Mouse (Mus musculus): ENCODE data around the gene Tnrc6a.

Tnrc6a gene

DNA sequence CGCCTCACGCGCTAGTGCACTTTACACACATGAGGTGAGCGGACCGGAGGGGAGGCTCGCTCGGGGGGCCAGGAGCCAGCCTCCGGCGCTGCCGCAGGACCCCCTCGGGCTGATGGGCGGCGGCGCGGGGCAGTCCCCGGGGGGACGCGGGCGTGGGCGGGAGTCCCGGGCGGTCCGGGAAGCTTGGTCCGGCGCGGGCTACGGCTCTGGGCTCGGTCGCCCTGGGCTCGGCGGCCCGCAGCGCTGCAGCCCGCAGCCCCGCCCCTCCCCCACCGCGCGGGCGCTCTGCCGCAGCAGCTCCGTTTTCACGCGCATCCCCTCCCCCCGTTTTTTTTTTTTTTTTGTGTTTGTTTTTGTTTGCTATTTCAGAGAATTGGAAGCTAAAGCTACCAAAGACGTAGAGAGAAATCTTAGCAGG, 623 bp downstream of the Tnrc6a start:
- in situ Hi-C loops (cut with MboI; ENCODE audit: low sequenced_read_pairs): no loop called here

- in situ Hi-C loops (cut with MboI; ENCODE audit: low sequenced_read_pairs): no loop called here
Observed at GRCm38 (mm10) chr7:123124735-123125181, 1.1 kb downstream of the Tnrc6a start.

DNA sequence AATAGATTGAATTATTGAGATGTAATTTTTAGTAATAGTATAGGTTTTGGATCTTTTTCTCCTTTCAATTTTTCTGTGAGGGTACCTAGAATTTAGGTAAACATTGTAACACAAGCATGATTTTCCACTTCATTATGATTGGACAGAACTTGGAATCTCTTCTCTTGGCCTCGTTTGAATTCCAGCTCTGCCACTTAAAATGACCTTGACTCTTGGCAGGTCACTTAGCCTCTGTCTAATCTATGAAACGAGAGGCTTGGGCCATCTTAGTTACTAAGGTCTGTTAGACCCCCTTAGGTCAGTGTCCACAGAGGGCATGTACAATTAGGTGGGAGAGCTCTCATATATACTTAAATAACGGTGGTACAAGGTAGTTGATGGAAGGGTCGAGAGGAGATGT, 2.4 kb downstream of the Tnrc6a start:
- in situ Hi-C loops (cut with MboI; ENCODE audit: low sequenced_read_pairs): no loop called here

- in situ Hi-C loops (cut with MboI; ENCODE audit: low sequenced_read_pairs): no loop called here
Observed at GRCm38 (mm10) chr7:123127301-123127700, 3.6 kb downstream of the Tnrc6a start.

GRCm38 (mm10) chr7:123127981-123128380, 4.3 kb downstream of the Tnrc6a start:
- in situ Hi-C loops (cut with MboI; ENCODE audit: low sequenced_read_pairs): no loop called here

DNA sequence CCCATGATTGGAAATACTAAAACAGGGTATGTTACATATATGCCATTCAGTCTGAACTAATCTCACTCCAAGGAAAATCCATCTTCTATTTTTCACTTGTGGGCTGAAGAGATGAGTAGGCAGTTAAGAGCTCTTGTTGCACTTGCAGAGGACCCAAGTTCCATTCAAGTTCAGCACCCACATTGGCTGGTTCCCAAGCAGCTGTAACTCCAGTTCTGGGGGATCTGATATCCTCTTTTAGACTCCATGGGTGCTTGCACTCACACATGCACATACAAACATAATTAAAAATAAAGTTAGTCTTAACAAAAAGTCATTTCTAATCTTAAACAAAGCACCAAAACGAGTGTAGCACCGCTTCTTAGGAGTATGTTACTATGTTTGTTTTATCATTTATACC, 5.4 kb downstream of the Tnrc6a start:
- in situ Hi-C loops (cut with MboI; ENCODE audit: low sequenced_read_pairs): no loop called here

GRCm38 (mm10) chr7:123130198-123130597, 6.5 kb downstream of the Tnrc6a start:
- in situ Hi-C loops (cut with MboI; ENCODE audit: low sequenced_read_pairs): no loop called here

DNA sequence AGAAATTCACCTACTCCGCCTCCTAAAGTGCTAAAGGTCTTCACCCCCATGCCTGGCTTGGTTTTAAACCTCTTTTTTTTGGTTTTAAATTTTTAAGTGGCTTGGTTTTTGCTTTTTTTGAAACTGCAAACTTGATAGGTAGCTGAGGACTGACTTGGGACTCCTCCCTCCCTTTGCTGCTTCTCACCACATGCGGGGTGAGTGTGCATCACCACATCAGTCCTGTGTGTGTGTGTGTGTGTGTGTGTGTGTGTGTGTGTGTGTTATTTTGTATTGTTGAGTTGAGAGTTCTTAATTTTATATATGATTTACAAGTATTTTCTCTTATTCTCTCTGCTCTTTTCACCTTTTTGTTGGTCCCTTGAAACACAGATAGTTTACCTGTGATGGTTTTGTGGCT, 8.7 kb downstream of the Tnrc6a start:
- in situ Hi-C loops (cut with MboI; ENCODE audit: low sequenced_read_pairs): no loop called here

- in situ Hi-C loops (cut with MboI; ENCODE audit: low sequenced_read_pairs): no loop called here
Observed at GRCm38 (mm10) chr7:123134876-123135275, 11.2 kb downstream of the Tnrc6a start.

GRCm38 (mm10) chr7:123135655-123136054, 12.0 kb downstream of the Tnrc6a start:
- in situ Hi-C loops (cut with MboI; ENCODE audit: low sequenced_read_pairs): no loop called here

- in situ Hi-C loops (cut with MboI; ENCODE audit: low sequenced_read_pairs): no loop called here
Observed at GRCm38 (mm10) chr7:123138001-123138400, 14.3 kb downstream of the Tnrc6a start.

- in situ Hi-C loops (cut with MboI; ENCODE audit: low sequenced_read_pairs): no loop called here
Observed at GRCm38 (mm10) chr7:123146141-123146846, 22.6 kb downstream of the Tnrc6a start.

DNA sequence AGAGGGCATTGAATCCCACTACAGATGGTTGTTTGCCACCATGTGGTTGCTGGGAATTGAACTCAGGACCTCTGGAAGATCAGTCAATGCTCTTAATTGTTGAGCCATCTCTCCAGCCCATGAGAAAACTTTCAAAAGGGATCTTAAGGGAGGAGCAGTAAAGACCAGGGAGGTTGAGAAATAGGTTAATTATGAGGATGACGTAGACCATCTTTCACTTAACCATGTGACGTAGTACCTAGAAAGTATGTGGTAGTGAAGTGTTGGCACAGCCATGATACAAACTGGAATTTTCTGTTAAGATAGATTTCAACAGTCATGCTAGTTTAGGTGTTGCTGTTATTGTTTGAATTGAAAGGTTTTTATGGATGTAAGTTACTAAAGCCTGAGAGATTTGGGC, 24.1 kb downstream of the Tnrc6a start:
- in situ Hi-C loops (cut with MboI; ENCODE audit: low sequenced_read_pairs): no loop called here

- in situ Hi-C loops (cut with MboI; ENCODE audit: low sequenced_read_pairs): no loop called here
Observed at GRCm38 (mm10) chr7:123148935-123149334, 25.2 kb downstream of the Tnrc6a start.

DNA sequence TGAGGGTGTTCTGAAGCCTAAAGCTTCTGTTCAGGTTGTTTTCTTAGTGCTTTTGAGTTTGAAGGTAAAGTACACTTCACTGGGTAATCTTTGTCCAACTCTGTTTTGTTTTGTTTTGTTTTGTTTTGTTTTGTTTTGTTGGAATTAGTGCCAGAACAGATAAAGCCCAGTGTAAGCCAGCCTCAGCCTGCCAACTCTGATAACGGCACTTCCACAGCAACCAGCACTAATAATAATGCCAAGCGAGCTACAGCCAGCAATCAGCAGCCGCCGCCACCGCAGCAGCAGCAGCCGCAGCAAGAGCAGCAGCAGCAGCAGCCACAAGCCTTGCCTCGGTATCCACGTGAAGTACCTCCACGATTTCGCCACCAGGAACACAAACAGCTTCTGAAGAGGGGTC, 38.7 kb downstream of the Tnrc6a start:
- in situ Hi-C loops (cut with MboI; ENCODE audit: low sequenced_read_pairs): no loop called here

DNA sequence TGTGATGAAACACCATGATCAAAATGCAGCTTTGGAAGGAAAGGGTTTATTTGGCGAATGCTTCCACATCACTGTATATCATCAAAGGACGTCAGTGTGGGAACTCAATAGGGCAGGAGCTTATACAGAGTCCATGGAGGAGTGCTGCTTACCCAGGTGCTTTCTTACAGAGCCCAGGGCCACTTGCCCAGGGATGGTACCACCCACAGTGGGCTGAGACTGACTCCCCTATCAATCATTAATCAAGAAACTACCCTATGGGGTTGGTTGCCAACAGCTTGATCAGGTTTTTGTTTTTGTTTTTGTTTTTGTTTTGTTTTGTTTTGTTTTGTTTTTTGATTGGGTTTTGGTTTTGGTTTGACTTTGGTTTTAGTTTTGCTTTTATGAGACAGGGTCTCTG, 43.8 kb downstream of the Tnrc6a start:
- in situ Hi-C loops (cut with MboI; ENCODE audit: low sequenced_read_pairs): no loop called here

GRCm38 (mm10) chr7:123169618-123170017, 45.9 kb downstream of the Tnrc6a start:
- in situ Hi-C loops (cut with MboI; ENCODE audit: low sequenced_read_pairs): no loop called here

DNA sequence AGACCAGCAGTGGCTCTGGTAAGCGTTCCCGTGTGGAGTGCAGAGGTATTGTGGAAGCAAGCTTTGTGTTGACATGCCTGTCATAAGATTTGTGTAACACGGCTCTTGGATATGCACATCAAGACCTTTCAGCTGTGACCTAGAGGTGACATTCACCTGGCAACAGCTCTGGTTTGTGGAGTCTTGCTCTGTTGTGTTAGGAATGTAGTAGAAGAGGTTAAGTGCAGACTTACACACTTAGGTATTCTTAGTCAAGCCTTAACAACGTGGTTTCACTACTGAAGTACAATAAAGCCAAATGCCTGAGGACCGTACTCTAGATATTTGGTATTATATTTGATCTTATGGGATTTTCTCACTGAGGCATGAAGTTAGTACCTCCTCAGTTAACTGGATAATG, 48.4 kb downstream of the Tnrc6a start:
- in situ Hi-C loops (cut with MboI; ENCODE audit: low sequenced_read_pairs): no loop called here

DNA sequence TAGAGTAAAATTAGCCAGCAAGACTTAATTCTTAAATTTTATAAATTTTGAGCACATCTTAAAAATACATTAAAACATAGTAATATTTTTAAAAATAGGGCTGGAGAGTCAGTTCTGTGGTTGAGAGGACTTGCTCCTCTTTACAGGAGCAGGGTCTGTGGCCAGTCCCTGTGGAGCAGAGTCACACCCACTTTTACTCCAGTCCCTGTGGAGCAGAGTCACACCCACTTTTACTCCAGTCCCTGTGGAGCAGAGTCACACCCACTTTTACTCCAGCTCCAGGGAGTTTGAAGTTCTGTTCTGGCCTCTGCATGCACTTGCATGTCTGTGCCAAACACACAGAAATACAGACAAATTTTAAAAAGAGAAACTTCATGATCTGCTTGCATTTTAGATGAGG, 53.5 kb downstream of the Tnrc6a start:
- in situ Hi-C loops (cut with MboI; ENCODE audit: low sequenced_read_pairs): no loop called here

- in situ Hi-C loops (cut with MboI; ENCODE audit: low sequenced_read_pairs): no loop called here
Observed at GRCm38 (mm10) chr7:123181787-123182701, 58.4 kb downstream of the Tnrc6a start.

GRCm38 (mm10) chr7:123184891-123185290, 61.2 kb downstream of the Tnrc6a start:
- in situ Hi-C loops (cut with MboI; ENCODE audit: low sequenced_read_pairs): no loop called here

- in situ Hi-C loops (cut with MboI; ENCODE audit: low sequenced_read_pairs): no loop called here
Observed at GRCm38 (mm10) chr7:123186463-123186862, 62.8 kb downstream of the Tnrc6a start.

All from CH12F3 (cell line).